Mouse (Mus musculus): ENCODE data around the gene Trim62. TPM values are rescaled to one million over a fixed set of nuclear protein-coding genes. Genes with fewer than 3 reads are reported as not detected.

Gene Trim62
- polyA plus RNA-seq, 1 experiment from 2014 or later: 0.15 TPM

- ATAC-seq (ENCODE audit: low read depth): no peak
- H3K9me3 ChIP-seq (replicated peaks; ENCODE audit: control insufficient read depth, low read length): no peaks in the 10 kb centered on the region
- H3K4me3 ChIP-seq (ENCODE audit: low read depth, low read length): no peak overlapping the region
- no peaks in the 10 kb centered on the region for H3K4me1 ChIP-seq (ENCODE audit: control insufficient read depth, low read depth, low read length)
- peaks cover 12% of the 10 kb centered on the region for H3K27me3 ChIP-seq (ENCODE audit: control insufficient read depth, insufficient read depth, low read depth, low read length)
- no peak overlapping the region for H3K27ac ChIP-seq (ENCODE audit: low read length)
- no peak overlapping the region for H3K4me2 ChIP-seq (ENCODE audit: low read depth, low read length)
- H3K9ac ChIP-seq (ENCODE audit: low read depth, low read length): no peak overlapping the region
- no peaks in the 10 kb centered on the region for H3K36me3 ChIP-seq (ENCODE audit: control insufficient read depth, insufficient read depth)
- 54% methylated on average over 12 of the region's 12 CpGs for WGBS (ENCODE audit: insufficient replicate concordance)
Observed at GRCm38 (mm10) chr4:128889752-128890630, 6.6 kb downstream of the Trim62 start.

- H3K4me2 ChIP-seq (ENCODE audit: low read depth, low read length): no peak overlapping the region
- H3K4me3 ChIP-seq (ENCODE audit: low read depth, low read length): no peak overlapping the region
- H3K36me3 ChIP-seq (ENCODE audit: control insufficient read depth, insufficient read depth): no peaks in the 10 kb centered on the region
- 7% methylated on average over 1 of the region's 1 CpGs for WGBS (ENCODE audit: insufficient replicate concordance)
- H3K4me1 ChIP-seq (ENCODE audit: control insufficient read depth, low read depth, low read length): no peaks in the 10 kb centered on the region
- peaks cover 4% of the 10 kb centered on the region for H3K27me3 ChIP-seq (ENCODE audit: control insufficient read depth, insufficient read depth, low read depth, low read length)
- H3K27ac ChIP-seq (ENCODE audit: low read length): no peak overlapping the region
- no peaks in the 10 kb centered on the region for H3K9me3 ChIP-seq (replicated peaks; ENCODE audit: control insufficient read depth, low read length)
- no peak for ATAC-seq (ENCODE audit: low read depth)
- H3K9ac ChIP-seq (ENCODE audit: low read depth, low read length): no peak overlapping the region
Observed at GRCm38 (mm10) chr4:128891157-128891556, 7.8 kb downstream of the Trim62 start.

DNA sequence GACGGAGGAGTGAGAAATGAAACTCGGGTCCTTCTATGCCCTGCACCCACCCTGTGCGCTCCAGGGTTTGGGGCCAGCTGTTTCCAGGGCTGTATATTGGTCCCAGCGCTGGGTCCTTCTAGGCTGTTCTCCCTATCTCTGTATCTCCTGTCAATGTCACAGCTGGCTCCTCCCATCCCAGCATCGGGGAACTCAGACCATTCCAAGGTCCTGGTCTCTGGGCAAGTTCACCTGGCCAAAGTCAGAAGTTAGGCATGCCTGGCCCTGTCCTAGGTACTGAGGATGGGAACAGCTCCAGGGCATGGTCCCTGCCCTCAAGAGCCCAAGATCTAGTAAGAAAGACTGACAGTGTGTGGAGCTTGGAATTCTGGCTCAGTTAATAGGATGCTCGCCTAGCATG, 8.4 kb downstream of the Trim62 start:
- Histone ChIP-seq H3K4me1 (ENCODE audit: control insufficient read depth, low read depth, low read length) (no peaks in the 10 kb centered on the region), H3K9me3 (replicated peaks; ENCODE audit: control insufficient read depth, low read length) (no peaks in the 10 kb centered on the region), H3K4me2 (ENCODE audit: low read depth, low read length) (no peak overlapping the region), H3K9ac (ENCODE audit: low read depth, low read length) (no peak overlapping the region), H3K36me3 (ENCODE audit: control insufficient read depth, insufficient read depth) (no peaks in the 10 kb centered on the region), H3K4me3 (ENCODE audit: low read depth, low read length) (no peak overlapping the region), H3K27me3 (ENCODE audit: control insufficient read depth, insufficient read depth, low read depth, low read length) (no peaks in the 10 kb centered on the region), H3K27ac (ENCODE audit: low read length) (no peak overlapping the region)
- 57% methylated on average over 6 of the region's 6 CpGs for WGBS (ENCODE audit: insufficient replicate concordance)
- ATAC-seq (ENCODE audit: low read depth): no peak

- H3K4me1 ChIP-seq (ENCODE audit: control insufficient read depth, low read depth, low read length): no peaks in the 10 kb centered on the region
- no peak for ATAC-seq (ENCODE audit: low read depth)
- 49% methylated on average over 6 of the region's 6 CpGs for WGBS (ENCODE audit: insufficient replicate concordance)
- no peak overlapping the region for H3K9ac ChIP-seq (ENCODE audit: low read depth, low read length)
- no peak overlapping the region for H3K27ac ChIP-seq (ENCODE audit: low read length)
- H3K4me2 ChIP-seq (ENCODE audit: low read depth, low read length): no peak overlapping the region
- H3K9me3 ChIP-seq (replicated peaks; ENCODE audit: control insufficient read depth, low read length): no peaks in the 10 kb centered on the region
- no peaks in the 10 kb centered on the region for H3K36me3 ChIP-seq (ENCODE audit: control insufficient read depth, insufficient read depth)
- no peak overlapping the region for H3K4me3 ChIP-seq (ENCODE audit: low read depth, low read length)
- no peaks in the 10 kb centered on the region for H3K27me3 ChIP-seq (ENCODE audit: control insufficient read depth, insufficient read depth, low read depth, low read length)
Observed at GRCm38 (mm10) chr4:128892188-128892587, 8.8 kb downstream of the Trim62 start.

DNA sequence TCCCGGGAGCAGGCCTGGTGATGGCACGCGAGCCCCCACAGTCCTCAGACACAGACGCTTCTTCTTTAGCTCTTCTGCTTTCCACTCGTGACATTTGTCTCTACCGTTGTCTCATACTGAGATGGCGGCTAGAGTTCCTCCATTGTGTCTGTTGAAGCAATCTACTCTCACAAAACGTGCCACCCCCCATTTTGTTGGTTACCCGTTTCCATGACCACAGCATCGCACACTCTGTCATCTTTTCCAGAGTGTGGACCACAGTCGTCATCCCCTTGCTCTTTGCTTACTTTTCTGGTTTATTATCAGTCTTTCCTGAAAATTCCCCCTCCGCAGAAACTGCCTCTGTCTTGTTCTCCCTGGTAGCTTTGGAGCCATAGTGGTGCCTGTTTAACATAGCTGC, 10.7 kb downstream of the Trim62 start:
- Histone ChIP-seq H3K4me1 (ENCODE audit: control insufficient read depth, low read depth, low read length) (no peaks in the 10 kb centered on the region), H3K27me3 (ENCODE audit: control insufficient read depth, insufficient read depth, low read depth, low read length) (no peaks in the 10 kb centered on the region), H3K4me2 (ENCODE audit: low read depth, low read length) (no peak overlapping the region), H3K9me3 (replicated peaks; ENCODE audit: control insufficient read depth, low read length) (no peaks in the 10 kb centered on the region), H3K9ac (ENCODE audit: low read depth, low read length) (no peak overlapping the region), H3K27ac (ENCODE audit: low read length) (no peak overlapping the region), H3K4me3 (ENCODE audit: low read depth, low read length) (no peak overlapping the region), H3K36me3 (ENCODE audit: control insufficient read depth, insufficient read depth) (no peaks in the 10 kb centered on the region)
- ATAC-seq (ENCODE audit: low read depth): no peak
- 61% methylated on average over 12 of the region's 12 CpGs for WGBS (ENCODE audit: insufficient replicate concordance)

DNA sequence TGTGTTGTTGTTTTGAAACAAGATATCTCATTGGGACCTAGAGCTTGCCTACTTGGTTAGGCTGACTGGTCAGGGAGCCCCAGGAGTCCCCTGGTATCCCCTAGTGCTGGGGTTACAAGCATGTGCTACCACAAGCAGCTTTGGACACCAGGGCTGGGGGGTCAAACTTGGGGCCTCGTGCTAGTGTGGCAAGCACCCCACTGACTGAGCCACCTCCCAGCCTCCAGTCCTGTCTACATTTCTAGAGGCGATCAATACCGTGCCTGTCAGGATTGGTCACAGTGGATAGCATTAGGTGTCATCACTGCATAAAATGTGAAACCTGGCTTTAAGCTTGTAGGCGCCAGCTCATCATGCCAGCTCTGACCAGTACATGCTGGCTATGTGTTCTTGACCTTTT, 12.5 kb downstream of the Trim62 start:
- no peak overlapping the region for H3K4me3 ChIP-seq (ENCODE audit: low read depth, low read length)
- WGBS (ENCODE audit: insufficient replicate concordance): 55% methylated on average over 4 of the region's 4 CpGs

GRCm38 (mm10) chr4:128896667-128897066, 13.3 kb downstream of the Trim62 start:
- H3K27me3 ChIP-seq (ENCODE audit: control insufficient read depth, insufficient read depth, low read depth, low read length): no peaks in the 10 kb centered on the region
- H3K4me1 ChIP-seq (ENCODE audit: control insufficient read depth, low read depth, low read length): no peaks in the 10 kb centered on the region
- H3K9ac ChIP-seq (ENCODE audit: low read depth, low read length): no peak overlapping the region
- no peaks in the 10 kb centered on the region for H3K36me3 ChIP-seq (ENCODE audit: control insufficient read depth, insufficient read depth)
- no peak for ATAC-seq (ENCODE audit: low read depth)
- no peak overlapping the region for H3K4me3 ChIP-seq (ENCODE audit: low read depth, low read length)
- H3K27ac ChIP-seq (ENCODE audit: low read length): no peak overlapping the region
- no peak overlapping the region for H3K4me2 ChIP-seq (ENCODE audit: low read depth, low read length)
- 73% methylated on average over 10 of the region's 10 CpGs for WGBS (ENCODE audit: insufficient replicate concordance)
- no peaks in the 10 kb centered on the region for H3K9me3 ChIP-seq (replicated peaks; ENCODE audit: control insufficient read depth, low read length)

More for the DNA sequence above, 12.5 kb downstream of the Trim62 start:
- no peak overlapping the region for H3K4me2 ChIP-seq (ENCODE audit: low read depth, low read length)
- no peak overlapping the region for H3K9ac ChIP-seq (ENCODE audit: low read depth, low read length)
- H3K27ac ChIP-seq (ENCODE audit: low read length): no peak overlapping the region
- no peaks in the 10 kb centered on the region for H3K36me3 ChIP-seq (ENCODE audit: control insufficient read depth, insufficient read depth)
- no peaks in the 10 kb centered on the region for H3K9me3 ChIP-seq (replicated peaks; ENCODE audit: control insufficient read depth, low read length)
- H3K4me1 ChIP-seq (ENCODE audit: control insufficient read depth, low read depth, low read length): no peaks in the 10 kb centered on the region
- no peaks in the 10 kb centered on the region for H3K27me3 ChIP-seq (ENCODE audit: control insufficient read depth, insufficient read depth, low read depth, low read length)
- ATAC-seq (ENCODE audit: low read depth): no peak

DNA sequence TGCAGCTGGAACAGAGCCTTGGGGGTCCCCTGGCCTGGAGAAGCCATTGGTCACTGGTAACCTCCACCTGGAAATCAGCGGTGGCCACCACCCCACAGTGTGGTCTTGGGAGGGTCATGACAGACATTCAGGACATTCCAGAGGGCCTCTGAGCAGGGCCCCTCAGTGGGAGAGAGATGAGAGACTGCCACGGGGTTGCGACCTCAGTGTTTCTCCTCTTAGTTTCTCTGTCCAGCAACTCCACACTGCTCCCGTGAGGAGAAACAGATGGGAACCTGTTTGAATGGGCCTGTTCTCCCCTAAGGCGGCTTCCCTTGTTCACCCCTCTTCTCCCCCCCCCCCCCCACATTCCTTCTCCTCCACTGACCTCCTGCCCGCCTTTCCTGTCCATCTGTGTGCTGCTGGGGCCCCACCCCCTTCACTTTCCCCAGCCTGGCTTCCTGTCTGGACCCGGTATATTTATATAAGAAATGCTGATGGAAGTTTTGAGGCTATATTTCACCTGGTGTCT, 14.6 kb downstream of the Trim62 start:
- WGBS (ENCODE audit: insufficient replicate concordance): 26% methylated on average over 7 of the region's 7 CpGs
- no peak overlapping the region for H3K27ac ChIP-seq (ENCODE audit: low read length)

GRCm38 (mm10) chr4:128899332-128899731, 16.0 kb downstream of the Trim62 start:
- Histone ChIP-seq H3K4me3 (ENCODE audit: low read depth, low read length) (no peak overlapping the region), H3K36me3 (ENCODE audit: control insufficient read depth, insufficient read depth) (no peaks in the 10 kb centered on the region), H3K27me3 (ENCODE audit: control insufficient read depth, insufficient read depth, low read depth, low read length) (no peaks in the 10 kb centered on the region), H3K4me2 (ENCODE audit: low read depth, low read length) (no peak overlapping the region), H3K9ac (ENCODE audit: low read depth, low read length) (no peak overlapping the region), H3K4me1 (ENCODE audit: control insufficient read depth, low read depth, low read length) (no peaks in the 10 kb centered on the region), H3K9me3 (replicated peaks; ENCODE audit: control insufficient read depth, low read length) (no peaks in the 10 kb centered on the region), H3K27ac (ENCODE audit: low read length) (no peak overlapping the region)
- WGBS (ENCODE audit: insufficient replicate concordance): 32% methylated on average over 6 of the region's 6 CpGs
- ATAC-seq (ENCODE audit: low read depth): no peak

More for the DNA sequence above, 14.6 kb downstream of the Trim62 start:
- Histone ChIP-seq H3K27me3 (ENCODE audit: control insufficient read depth, insufficient read depth, low read depth, low read length) (no peaks in the 10 kb centered on the region), H3K9me3 (replicated peaks; ENCODE audit: control insufficient read depth, low read length) (no peaks in the 10 kb centered on the region), H3K9ac (ENCODE audit: low read depth, low read length) (no peak overlapping the region), H3K4me3 (ENCODE audit: low read depth, low read length) (no peak overlapping the region), H3K4me2 (ENCODE audit: low read depth, low read length) (no peak overlapping the region), H3K4me1 (ENCODE audit: control insufficient read depth, low read depth, low read length) (no peaks in the 10 kb centered on the region), H3K36me3 (ENCODE audit: control insufficient read depth, insufficient read depth) (no peaks in the 10 kb centered on the region)
- ATAC-seq (ENCODE audit: low read depth): no peak

Data from liver, embryonic 16.5 days (tissue).